Mouse (Mus musculus) lung, adult 18-20 months (tissue): ENCODE data around the gene Numbl.
A peak's percentile ranks its signal among the peaks of the same experiment; 100 is the strongest.

Experiments used
- DNase-seq, 2 experiments: peaks; one replicate each; pipeline ENCODE4 v3.0.0; 2022; ENCODE audit warnings: mixed read lengths in 2 of 2

The Numbl gene

DNA sequence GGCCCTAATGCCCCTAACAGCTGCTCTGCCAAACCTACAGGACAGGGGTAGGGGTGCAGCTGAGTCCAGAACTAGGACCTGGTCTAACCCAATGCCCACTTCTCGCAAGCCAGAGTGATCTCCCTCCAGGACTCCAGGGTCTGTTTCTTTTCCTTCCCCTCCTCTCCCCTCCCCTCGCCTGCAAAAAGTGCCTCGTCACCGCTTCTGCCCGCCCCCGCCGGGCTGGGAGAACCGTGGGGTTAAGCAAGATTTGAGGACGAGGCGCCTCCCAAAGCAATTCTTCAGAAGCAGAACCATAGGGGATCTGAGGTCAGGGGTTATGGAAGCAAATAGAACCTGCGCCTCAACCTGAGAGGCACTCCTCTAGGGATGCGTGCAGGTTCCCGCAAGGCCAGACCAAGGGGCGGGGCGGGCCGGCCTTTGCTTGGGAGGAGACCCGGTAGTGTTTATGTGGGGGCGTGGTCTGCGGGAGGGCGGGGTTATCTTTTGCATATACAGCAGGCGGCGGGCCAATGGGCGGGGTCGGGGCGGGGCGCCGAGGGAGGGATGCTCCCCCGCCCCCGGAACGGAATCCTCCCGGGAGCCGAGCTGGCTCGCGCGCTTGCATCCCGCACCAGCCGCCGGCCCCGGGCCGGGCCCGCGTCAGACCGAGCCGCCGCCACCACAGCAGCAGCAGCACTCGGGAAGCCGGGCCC lies at the start of gene Numbl:
TSS of gene Numbl (plus strand) at position 229 of the 695 bp plus-strand sequence.
- peak; percentile 93 to 96 for DNase-seq

GRCm38 (mm10) chr7:27212626-27213025 lies 45.6 kb upstream of the Numbl start:
- DNase-seq: no peak

DNA sequence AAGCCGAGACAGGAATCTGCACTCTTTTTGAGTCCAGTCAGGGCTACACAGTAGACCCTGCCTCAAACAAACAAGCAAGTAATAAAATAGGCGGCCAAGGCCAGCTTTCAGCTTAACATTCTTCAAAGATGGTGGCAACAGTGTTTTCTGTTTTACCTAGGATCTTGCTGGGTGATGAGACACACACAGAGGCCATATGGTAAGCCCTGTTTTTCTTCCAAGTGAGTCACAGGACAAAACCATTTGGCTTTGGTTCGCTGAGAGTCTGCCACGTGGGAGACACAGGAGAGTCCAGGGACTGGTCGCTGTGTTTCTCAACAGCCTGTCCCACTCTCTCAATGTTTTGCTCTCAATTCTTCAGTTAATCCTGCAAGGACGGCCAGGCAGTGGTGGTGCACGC lies 39.6 kb upstream of the Numbl start:
- DNase-seq: no peak

DNA sequence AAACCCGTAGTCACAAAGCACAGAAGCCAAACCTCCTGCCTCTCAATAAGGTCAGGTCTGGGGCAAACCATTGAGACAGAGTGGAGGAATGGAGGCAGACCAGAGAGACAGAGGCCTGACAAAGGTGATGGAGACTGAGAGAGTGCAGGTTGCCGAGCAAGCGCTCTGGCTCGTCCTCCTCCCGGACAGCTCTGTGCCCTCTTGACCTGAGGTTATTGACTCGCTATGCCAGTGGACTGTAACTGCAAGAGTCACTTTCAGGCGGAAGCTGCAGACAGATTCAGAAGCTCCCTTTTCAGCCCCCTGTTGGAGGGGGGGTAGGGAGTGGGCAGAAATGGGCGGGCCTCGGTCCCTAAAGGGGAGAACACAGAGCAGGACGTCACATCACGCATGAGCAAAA lies 38.3 kb upstream of the Numbl start:
- DNase-seq: no peak

DNA sequence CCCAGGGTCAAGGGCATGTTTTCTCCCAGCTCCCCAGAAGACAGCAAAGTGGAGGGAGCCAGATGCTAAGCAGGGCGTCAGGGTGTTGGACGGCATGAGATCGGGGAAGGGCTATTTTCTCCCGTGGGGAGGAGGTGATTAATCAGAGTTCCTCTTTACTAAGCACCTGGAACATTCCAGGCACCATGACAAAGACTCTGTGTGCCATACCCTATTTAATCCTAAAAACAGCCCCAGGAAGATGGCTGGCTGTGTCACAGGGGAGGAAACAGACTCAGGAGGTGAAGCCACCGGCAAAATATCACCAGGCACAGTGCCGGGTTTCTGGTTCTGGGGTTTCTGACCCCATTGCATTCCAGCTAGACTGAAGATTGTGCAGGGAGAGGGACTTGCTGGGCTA lies 36.3 kb upstream of the Numbl start:
- DNase-seq: no peak

DNA sequence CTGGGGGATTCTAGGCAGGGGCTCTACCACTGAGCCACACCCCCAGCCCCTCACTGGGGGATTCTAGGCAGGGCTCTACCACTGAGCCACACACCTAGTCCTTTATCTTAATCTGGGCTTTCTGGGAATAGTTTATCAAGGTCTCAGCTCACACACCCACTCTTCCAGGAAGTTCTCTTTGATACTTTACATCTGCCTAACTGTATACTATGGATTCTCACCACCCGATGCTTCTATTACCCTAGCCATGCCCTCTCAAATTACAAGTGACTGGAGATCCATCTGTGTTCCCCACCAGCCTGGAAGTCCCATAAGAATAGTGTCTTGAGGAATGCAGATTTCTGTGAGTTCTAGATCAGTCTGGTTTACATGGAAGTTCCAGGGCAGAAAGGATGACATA lies 35.7 kb upstream of the Numbl start:
- DNase-seq: no peak

DNA sequence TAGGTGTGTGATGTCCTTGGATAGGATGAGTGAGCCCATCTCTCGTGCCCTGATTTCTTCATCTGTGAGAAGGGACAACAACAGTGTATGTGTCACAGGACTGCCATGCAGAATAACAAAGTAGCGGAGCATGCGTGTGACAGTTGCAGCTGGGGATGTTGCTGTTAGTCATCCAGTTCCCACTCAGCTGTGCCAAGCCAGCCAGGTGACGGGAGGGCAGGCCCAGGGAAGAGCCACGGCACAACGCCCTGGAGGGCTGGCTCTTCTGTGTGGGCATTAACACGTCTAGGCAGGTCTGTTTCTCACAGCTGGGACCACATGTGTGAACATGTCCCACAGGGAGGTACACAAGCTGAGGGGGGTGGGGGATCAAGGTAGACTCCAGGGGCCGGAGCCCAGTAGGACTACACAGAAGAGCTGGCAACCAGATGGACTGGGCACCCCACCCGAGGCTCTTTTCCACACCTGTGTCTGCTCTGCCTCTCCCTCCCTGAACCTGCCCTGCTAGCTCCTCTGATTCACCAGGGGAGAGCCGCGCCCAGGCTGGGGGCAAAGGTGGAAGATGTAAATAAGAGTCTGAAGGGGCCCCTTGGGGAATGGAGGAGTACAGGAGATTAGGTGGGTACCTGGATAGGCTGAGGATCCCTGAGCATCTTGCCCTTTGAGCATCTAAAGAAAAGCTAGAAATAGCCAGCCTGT lies 33.2 kb upstream of the Numbl start:
- peak in 1 of 2 experiments; percentile 39 for DNase-seq

DNA sequence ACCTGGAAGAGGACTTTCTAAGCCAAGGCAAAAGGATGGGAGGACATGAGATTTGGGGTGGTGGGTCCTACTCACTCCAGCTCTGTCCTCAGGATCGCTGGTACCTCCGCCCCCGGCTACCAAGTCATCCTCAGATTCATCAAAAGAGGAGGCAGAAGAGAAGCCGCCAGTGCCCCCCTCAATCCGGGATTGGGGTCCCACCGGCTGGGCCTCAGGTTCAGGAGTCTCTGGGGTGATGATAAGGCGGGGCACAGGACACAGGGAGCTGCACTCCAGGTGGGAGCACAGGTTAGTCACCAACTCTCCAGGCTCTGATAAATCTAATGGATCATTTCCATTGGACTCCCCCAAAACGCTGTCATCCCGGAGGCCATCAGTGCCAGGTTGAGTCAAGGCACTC lies 31.0 kb upstream of the Numbl start:
- no peak for DNase-seq

- no peak for DNase-seq
Observed at GRCm38 (mm10) chr7:27227676-27228075, 30.6 kb upstream of the Numbl start.

DNA sequence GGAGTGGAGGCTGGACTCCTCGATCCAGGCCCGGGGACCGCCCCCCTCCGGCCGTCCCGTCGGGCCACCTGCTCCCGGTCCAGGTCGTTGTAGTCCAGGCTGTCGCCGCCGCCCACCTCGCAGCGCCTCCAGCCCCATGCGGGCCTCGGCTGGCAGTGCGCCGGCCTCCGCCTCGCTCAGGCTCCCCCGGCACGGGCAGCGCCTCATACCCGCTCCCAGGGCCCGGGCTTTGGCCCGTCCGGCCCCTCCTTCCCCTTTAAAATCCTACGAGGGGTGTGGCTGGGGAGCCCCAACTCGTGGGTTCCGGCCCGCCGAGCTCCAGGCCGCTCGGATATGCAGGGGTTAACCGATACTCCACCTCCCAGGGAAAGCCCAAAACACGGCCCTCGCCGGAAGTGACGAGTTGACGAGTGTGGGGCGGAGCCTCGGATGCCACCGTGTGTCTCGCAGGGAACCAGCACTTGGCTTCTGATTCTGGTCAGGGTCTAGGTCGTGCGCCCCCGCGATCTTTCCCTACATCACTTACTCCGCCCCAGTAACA lies 29.9 kb upstream of the Numbl start, which contains the start of gene Itpkc:
TSS of gene Itpkc (minus strand) at position 381 of the 541 bp plus-strand sequence.
- peak; percentile 94 to 95 for DNase-seq

DNA sequence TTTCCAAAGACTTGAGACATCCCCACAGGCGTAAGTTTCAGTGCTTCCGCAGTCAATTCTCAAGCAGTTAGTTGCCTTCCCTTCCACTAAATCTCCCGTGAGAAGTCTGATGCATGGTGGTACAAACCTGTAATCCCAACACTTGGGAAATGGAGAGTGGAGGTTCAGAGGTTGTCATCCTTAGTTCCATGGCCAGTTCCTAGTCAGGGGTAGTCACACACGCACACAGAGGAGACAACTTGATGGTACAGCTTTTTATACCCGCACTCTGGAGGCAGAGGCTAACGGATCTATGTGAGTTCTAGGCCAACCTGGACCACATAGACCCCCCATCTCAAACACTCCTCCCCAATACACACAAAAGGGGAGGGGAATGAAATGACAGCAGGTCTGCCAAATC lies 29.4 kb upstream of the Numbl start:
- no peak for DNase-seq

- no peak for DNase-seq
Observed at GRCm38 (mm10) chr7:27230781-27231180, 27.5 kb upstream of the Numbl start.

- peak; percentile 49 to 72 for DNase-seq
Observed at GRCm38 (mm10) chr7:27231693-27232331, 26.4 kb upstream of the Numbl start.

- peak; percentile 96 to 98 for DNase-seq
Observed at GRCm38 (mm10) chr7:27232781-27233281, 25.4 kb upstream of the Numbl start, which contains the start of gene Coq8b. Coq8b (plus strand) TSS chr7:27233023.

DNA sequence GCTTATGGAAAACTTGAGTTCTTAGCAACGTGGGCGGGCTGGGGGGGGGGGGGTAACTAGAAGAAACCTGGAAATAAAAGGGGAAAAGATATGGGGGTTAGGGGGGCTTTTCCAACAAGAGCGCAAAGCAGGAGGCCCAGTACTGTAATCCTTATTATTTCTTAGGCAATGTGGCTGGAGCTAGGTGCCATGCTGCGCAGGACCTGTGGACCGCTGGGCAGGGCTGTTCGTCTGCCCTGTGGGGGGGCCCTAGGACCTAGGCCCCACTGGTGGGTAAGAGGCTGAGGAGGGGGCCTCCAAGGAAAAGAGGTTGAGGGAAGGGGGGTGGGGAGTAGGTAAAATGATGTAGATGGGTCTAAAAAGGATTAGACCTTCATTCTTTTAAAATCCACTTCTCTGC lies 24.9 kb upstream of the Numbl start:
- DNase-seq: no peak

DNA sequence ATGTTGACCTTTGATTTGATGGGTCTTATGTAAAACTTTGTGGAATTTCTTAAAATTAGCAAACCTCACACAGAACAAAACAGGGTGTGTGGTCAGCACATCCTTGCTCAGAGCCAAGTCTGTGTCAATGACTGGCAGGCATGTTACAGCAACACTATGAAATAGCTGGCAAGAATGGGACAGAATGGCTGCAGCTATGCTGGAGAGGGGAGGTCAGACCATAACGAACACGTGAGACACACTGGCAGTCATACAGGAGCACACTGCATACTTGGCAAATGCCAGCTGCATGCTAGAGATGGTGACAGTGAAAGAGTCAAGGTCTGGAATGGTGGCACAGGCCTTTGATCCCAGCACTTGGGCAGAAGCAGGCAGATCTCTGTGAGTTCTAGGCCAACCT lies 22.5 kb upstream of the Numbl start:
- DNase-seq: no peak

DNA sequence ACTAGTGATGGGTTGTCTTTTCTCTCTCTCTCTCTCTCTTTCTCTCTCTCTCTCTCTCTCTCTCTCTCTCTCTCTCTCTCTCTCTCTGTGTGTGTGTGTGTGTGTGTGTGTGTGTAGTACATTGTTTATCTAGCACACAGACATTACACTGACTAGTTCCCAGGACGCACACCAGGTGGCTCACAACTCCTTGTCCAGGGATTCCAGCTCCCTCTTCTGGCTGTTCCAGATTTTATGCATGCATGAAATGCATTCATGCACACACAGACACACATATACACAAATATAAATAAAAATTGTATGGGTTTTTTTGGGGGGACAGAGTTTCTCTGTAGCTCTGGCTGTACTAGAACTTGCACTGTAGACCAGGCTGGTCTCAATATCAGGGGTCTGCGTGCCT lies 20.7 kb upstream of the Numbl start:
- no peak for DNase-seq

DNA sequence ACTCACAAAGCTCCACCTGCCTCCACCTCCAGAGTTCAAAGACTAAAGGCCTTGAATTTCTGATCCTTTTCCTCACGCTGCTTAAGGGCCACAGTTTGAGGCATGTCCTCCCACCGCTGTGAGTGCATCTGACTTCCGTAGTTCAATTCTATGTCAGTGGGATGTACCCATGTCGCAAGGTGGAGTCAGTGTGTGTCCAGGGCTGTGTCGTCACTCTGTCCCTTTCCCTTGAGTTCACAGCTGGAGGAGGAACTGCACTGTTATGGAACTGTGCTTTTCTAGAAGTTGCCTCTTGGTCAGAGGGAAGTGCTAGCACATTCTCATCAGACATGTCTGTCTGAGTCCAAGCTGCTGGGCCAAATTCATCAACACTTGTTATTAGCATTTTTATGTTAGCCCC lies 19.7 kb upstream of the Numbl start:
- peak; percentile 29 to 51 for DNase-seq

DNA sequence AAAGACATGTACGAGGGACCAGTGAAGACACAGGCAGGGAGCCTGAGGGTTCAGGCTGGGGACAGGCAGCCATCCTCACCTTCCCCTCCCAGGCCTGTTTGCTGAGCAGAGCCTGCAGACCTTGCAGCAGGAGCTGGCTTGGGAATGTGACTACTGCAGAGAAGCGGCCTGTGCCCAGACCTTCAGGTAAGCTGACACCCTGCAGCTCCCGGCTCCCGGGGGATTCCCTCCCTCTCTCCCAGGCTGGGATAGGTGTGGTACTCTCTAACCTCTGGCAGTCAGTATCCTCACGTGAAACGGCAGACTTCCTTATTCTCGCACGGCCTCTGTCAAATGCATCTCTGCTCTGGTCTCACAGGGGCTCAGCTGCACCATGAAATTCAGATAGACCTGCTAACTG lies 15.0 kb upstream of the Numbl start:
- peak in 1 of 2 experiments; percentile 12 for DNase-seq

DNA sequence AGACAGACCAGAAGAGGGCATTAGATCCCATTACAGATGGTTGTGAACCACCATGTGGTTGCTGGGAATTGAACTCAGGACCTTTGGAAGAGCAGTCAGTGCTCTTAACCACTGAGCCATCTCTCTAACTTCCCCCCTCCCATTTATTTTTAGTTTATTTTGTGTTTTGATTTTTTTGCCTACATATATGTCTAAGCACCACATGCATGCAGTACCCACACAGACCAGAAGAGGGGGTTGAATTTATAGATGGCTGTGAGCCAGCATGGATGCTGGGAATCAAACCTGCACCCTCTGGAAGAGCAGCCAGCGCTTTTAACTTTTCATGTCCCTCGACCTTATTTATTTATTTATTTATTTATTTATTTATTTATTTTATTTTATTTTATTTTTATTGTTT lies 14.1 kb upstream of the Numbl start:
- peak in 1 of 2 experiments; percentile 17 for DNase-seq

GRCm38 (mm10) chr7:27249146-27249545 lies 9.1 kb upstream of the Numbl start:
- no peak for DNase-seq

DNA sequence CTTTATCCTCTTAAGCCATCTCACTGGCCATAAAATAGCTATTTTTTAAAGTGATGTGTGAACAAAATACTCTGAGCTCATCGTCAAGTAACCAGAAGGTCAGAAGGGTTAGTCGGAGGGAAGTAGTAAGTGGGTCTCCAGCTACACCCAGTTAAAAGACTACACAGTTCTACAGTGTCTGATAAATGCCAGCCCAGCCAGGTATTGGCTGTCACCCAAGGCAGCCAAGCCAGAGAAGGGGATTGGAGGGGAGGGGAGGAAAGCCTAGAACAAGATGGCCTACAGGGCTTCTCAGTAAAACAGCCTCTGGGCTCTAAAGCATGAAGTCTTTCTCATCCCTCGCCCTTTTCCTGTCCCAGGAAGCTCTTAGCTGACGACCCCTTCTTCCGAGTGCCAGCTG lies 8.3 kb upstream of the Numbl start:
- DNase-seq: no peak

DNA sequence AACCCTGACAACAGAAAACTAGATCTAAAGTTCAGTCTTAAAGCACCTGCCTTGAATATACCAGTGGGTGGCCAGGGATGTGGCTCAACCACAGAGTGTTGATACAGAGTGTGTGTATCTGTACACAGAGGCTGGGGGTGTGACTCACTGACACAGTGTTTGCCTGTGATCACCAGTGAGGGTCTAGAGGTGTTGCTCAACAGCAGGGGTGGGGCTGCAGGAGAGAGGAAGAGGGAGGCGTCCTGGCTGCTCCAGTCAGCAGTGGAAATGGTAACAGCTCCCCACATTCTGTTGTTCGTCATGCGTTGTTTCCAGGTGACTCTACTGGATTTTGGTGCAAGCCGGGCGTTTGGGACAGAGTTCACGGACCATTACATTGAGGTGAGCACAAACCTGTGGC lies 6.3 kb upstream of the Numbl start:
- peak; percentile 74 to 87 for DNase-seq
